Mouse (Mus musculus): Measurements from ENCODE around the gene Akap6.

Gene Akap6

DNA sequence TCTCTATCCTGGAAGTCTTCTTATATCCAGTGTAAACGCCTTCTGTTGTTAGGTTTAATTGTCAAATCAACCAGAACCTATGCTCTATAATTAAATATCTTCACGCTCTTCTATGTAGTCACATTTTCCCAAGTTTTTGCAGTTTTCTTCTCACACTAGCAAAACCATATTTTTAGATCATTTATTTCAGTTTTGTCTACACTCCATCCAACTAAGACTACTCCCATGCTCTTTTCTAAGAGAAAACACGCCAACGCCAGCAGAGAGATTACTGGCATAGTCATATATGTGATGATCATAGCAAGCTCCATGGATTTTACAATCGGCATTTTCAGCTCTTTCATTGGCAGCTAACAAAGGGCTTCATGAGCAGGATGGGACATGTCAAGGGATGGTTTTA, 341.5 kb downstream of the Akap6 start:
- no peak for DNase-seq (ENCODE audit: low spot score in 2 of 2)

DNA sequence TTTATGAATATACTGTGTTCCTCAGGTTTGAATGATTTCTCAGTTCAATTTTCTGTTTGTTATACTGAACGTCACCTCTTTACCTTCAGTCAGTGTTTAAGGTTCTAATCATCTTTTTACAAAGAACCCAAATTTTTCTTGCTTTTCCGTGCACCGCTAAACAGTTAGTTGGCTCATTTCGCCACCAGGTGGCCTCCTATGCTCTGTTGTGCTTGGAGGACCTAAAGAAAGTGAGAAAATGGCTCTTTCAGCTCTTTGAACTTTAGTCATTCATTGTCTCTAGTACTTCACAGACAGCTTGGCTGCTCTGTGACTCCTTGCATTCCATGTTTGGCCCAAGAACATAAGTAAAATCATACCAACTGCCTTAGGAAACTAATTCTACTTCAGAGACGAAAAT, 343.6 kb downstream of the Akap6 start:
- no peak for DNase-seq (ENCODE audit: low spot score in 2 of 2)

DNA sequence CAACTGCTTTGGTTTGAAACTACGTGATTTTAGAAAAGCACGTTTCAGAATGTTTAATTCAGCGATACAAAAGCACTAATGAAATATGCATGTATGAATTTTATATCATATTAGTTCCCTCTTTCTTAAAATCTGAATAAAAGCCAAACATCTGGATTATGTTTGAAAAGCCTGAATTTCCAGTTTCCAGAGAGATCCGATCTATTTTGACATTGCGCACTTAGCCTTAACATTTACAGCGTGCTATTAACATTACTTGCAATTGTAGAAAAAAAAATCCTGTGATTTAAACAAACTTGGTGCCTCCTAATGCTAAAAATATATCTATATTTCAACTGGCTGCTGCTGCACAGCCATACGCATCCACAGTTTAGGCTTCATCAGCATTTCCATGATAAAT, 358.4 kb downstream of the Akap6 start:
- no peak for DNase-seq (ENCODE audit: low spot score in 2 of 2)

DNA sequence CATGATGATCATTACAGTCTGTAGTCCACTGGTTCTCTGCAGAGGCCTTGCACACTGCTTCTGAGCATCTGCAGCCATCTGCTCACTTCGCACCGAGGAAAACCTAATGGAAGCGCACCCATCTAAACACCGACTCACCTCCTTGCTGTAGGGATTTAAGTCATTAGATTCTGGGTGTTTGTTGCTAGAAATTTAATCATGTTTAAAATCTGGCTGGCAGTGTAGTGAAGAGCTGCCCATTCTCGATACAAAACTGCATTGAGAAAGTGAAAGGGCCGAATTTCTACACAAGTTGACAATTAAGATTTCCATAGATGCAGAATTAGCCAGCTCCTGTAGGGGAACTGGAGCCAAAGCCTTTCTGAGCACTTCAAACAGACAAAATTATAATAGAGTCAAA, 361.7 kb downstream of the Akap6 start:
- no peak for DNase-seq (ENCODE audit: low spot score in 2 of 2)

DNA sequence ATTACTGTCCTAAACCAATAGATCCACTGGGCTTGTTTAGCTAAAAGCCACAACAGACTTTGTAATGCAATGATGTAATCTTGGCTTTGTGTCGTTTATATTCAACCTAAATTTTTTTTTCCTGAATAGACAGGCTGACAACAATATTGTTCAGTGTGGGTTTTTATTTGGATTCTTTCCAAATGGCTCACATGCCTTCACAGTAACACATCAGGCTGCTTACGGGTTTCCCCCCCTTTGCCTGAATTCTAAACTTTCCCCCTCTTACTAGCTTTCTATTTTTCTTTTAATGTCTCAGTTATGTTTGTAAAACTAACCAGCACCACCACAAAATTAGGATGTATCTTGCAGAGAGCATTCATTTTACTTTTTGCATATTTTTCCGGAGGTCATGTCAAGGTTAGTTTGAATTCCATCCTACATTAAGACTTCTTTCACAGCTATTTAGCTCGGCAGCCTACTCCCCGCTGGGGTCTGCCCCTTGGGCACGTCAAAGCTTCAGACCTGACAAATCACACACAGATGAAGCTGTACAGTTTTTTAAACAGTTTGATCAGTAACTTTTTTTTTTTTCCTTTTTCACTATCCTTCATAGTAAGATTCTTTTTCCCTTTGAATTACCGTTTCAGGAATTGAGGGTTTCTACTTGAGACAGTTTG, 362.4 kb downstream of the Akap6 start:
- DNase-seq (ENCODE audit: low spot score in 2 of 2) = no peak

DNA sequence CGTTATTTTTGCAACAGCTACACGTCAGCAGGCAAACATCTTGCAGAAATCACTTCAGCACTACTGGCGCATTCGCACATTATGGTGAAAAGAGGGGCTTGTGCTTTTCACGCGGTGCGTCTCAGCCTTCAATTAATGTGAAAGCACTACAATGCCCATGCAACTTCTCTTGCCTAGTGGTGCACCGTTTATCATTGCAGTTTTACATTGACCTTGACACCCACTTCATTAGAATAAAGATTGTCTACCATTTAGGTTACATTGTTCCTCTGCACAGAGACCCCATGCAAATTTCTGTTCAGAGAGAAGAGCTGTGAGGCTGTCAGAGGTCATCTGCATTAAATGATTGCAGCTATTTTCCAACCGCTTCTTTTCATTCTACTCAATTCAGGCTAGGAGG, 363.8 kb downstream of the Akap6 start:
- DNase-seq (ENCODE audit: low spot score in 2 of 2) = no peak

DNA sequence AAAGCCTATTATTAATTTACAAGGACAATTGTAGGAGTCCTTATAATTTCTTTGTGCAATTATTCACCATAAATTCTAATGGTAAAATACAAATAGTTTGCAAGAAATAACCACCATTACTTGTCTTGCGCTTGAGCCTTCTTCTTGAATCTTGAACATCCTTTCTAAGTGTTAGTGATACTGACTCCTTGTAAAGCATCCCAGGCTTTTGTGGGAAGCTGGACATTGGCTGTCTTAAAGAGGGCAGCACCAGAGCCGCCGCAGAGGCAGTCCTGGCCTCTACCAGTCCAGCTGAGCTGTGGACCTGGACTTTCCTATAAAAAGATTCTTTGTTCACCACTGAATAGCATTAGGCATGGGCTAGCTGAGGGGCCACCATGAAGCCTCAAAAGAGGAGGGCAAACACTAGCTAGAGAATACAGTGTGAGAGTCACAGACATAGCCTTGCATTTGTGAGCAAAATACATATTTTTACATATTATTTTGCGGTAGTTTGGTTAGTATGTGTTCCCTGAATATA, 365.1 kb downstream of the Akap6 start:
- DNase-seq (ENCODE audit: low spot score in 2 of 2) = no peak

DNA sequence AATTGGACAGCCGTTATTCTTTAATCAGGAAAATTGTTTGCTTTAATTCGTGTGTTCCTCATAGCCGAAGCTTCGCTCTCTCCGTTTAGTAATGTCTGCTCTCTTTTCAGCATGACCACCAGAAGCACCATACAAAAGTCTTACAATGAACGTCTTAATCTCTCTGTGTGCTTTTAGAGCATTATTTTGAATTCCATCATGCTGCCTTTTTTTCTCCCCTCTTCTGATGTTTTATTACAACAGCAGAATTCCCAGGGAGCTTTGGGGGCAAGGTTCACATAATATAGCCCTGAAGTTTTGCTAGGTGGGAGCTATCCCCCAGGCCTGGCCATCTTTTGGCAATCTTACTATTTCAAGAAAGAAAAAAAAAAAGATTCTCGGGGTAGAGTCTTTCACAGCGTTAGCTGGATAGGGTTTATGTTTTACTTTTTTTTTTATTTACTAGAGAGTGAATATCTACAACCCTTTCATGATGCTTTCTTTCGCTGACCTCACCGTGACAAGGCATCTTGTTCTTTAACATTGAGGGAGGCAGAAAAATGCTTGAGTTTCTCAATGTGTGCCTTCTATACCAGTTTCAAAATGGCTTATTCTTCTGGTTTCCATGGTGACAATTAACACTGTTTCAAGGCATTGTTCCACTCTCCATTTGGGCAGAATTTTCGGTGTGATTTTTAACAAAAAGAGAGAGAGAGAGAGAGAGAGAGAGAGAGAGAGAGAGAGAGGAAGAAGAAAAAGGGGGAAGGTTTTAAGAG, 366.0 kb downstream of the Akap6 start:
- DNase-seq (ENCODE audit: low spot score in 2 of 2) = no peak

DNA sequence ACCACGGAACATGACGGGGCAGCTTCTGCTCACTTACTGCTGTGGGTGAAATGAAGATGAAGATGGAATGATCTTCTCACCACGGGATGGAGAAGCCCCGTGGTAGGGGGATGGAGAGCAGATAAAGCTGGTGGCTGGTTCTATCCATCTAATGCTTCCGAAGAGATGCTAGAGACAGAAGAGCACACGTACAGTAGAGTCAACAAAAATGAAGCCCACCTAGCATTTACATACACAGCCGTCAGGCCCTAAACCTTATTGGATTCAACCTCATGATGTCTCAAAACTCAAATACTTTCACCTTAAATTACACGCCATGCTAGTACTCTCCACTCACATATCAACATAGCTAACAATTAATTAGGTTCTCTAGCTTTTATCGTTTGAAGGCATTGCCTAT, 367.1 kb downstream of the Akap6 start:
- no peak for DNase-seq (ENCODE audit: low spot score in 2 of 2)

DNA sequence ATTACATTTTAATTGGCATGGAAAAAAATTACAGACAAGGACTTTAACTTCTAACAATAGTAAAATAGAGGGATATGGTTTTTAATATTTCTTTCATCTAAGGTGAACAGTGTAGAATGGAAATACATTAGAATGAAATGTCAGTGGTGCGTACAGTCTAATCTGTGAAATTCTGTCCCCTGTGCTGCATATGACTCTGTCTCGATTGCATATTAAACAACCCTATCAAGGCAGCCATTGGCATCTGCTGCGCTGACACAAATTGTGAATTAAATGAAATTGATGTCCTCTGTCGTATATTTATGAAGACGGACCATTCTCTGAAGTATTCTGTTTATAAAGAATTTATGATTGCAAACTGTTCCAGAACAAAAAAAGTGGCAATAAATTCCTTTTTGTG, 371.7 kb downstream of the Akap6 start:
- no peak for DNase-seq (ENCODE audit: low spot score in 2 of 2)

DNA sequence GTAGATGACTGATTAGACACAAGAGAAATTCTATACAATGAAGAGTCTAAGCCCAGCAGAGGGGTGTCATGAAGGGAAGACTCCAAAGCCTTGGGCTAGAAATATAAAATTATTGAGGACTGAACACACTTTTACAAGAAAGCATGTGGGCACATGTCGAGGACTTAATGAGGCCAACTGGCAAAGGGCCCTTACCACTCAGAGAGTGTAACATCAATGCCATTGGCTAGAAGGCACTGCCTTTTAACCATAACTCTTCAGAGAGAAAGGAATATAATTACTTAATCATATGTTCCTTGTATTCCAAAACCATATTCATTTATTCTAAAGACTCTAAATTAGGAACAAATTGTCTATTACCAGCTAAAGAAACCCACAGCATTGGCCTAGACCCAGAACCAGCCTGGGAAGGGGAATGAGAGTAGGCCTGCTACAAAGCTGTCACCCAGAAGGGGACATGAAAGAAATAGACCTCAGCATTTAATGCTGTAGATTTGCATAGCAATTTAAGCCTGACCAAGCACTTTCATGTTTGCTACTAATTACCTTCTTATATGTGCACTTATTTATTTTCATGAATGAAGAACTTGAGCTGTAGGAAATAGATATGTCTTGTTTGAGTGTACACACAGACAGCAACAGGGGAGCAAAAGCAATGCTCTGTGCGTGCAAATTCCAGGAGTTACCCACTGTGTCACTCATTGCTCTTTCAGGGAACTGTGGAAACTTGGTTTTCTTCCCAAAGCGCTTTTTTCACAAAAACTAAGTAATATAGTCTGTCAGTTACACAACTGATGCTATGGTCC, 377.6 kb downstream of the Akap6 start:
- DNase-seq (ENCODE audit: low spot score in 2 of 2) = no peak

DNA sequence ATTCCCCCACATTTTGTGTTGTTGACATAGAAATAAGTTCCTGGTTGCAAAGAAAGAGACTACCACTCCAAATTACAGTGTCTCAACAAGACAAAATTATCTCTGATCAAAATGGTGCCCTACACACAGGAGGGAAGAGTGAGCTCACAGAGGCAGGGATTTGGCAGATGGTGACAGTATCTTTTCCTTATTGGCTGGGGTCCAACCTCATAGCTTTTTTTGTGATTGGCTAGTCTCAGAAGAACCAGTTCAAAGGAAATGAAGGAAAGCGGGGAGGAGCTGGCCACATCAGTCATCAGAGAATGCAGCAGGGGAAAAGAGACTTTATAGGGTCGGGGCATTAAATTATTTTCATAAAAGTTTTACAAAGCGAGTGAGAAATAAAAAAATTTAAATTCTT, 386.6 kb downstream of the Akap6 start:
- DNase-seq (ENCODE audit: low spot score in 2 of 2) = no peak

DNA sequence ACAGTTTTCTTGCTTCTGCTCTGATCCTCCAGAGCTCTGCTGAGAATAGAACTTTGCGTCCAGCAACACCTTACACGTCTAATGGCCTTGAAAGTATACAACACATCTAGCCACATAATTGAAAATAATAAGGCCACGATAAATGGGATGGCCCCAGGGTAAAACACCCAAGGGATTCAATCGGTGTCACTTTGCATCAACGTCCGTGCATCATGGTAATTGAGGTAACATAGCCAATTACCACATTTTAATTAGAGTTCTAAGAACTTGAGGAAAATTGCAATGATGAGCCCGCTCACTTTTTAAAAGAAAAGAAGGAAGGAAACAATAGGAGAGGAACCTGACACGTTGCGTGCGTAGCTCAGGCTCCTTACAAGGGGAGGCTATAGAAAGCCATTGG, 413.1 kb downstream of the Akap6 start:
- DNase-seq (ENCODE audit: low spot score in 2 of 2) = no peak

DNA sequence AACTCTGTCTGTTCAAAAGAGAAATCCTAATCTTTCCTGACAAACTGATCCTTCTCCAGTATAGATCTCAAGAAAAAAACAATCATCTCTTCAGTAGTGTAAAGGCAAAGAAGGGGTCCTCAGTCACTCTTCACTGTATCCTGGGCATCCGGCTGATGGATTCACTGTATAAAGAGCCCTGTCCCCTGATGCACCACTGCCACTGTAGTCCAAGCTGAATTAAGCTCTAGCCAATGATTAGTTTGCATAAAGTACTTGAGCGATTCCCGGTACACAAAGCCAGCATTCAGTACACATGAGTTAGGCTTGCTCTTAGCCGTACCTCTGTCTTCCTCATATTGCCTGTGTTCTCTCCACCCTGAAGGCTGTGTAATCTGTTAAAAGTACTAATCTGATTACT, 420.2 kb downstream of the Akap6 start:
- DNase-seq (ENCODE audit: low spot score in 2 of 2) = no peak

DNA sequence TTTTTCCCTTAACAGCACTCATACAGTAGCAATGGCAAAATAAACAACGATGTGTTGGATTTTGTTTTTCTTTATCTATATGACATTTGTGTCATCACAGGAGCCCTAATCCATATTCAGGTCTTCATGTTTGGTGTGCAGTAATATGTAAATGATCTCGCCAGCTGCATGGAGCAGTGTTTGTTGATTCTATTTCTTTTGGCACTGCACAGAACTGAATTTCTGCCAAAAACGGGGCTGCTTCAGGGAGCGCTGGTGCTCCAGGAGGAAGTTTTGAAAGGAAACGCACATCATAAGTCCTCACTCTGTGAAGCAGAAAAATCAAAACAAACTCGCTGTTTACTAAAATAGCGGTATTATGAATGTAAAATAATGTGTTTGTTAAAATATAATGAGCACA, 424.9 kb downstream of the Akap6 start:
- no peak for DNase-seq (ENCODE audit: low spot score in 2 of 2)

DNA sequence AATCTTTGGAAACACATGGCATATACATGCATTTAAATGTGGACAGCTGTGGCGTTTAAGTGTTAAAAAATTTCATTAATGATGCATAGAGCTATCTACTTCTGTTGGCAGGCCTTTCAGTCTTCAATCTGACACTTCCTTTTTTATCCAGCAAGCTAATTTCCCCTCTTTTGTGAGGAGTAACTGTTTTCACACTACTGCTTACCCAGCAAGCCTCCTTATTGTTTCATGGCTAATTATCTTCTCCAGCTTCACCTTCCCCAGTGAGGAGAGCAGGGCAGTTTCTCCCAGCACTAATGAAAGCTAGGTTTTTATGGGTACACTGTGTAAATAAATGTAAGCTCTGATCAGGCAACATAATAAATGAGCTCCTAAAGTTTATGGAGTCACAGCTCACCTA, 425.5 kb downstream of the Akap6 start:
- no peak for DNase-seq (ENCODE audit: low spot score in 2 of 2)

DNA sequence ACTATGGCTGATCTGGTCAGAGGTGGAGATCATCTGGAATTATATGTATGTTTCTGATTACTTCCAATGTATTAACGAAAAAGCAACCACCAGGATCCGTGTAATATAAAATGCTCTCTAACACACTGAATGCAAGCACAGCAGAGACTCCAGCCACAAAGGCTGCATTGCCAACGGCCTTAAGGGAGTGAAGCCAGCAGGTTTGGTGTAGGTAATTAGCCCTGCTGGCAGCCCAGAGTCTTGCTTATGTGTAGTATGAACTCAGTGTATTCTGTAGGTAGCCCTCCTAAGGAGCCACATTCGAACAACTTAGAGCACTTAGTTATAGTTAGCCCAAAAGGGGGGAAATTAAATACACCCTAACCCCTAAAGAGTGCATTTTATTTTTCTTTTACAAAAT, 426.1 kb downstream of the Akap6 start:
- DNase-seq (ENCODE audit: low spot score in 2 of 2) = no peak

DNA sequence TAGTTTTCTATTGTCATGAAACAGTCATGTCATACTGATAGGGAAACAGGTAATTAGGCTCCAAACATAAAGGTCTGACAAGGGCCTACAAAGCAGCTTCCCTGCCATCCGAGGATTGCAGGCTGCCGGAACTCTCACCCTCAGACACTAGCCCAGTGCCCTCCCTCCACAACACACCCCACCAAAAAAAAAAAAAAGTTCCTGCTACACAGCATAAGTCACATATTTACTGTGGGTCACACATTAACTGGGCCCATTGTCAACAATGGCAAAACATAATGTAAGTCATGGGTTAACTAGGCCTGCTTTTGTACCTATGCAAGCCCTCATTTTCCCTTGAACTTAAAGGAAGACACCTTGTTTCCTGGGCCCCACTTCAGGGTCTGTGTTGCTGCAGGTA, 435.0 kb downstream of the Akap6 start:
- DNase-seq (ENCODE audit: low spot score in 2 of 2) = no peak

DNA sequence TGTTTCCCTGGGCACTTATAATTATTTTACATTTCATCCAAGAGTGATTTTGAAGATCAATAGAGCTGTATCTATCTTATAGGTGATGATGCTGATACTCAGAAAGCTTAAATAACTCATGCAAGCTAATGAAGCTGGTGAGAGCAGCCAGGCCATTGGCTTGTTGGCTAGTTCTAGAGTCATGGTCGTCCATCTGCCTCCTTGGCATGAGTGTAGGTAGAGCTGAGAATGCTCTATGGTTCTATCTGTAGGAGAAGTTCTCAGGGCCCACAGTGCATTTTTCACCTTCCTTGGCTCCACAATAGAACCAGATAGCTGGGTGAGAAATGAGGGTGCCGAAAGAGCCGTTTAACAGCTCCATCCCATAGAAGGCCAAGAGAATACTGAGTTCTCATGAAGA, 438.1 kb downstream of the Akap6 start:
- DNase-seq (ENCODE audit: low spot score in 2 of 2) = no peak

DNA sequence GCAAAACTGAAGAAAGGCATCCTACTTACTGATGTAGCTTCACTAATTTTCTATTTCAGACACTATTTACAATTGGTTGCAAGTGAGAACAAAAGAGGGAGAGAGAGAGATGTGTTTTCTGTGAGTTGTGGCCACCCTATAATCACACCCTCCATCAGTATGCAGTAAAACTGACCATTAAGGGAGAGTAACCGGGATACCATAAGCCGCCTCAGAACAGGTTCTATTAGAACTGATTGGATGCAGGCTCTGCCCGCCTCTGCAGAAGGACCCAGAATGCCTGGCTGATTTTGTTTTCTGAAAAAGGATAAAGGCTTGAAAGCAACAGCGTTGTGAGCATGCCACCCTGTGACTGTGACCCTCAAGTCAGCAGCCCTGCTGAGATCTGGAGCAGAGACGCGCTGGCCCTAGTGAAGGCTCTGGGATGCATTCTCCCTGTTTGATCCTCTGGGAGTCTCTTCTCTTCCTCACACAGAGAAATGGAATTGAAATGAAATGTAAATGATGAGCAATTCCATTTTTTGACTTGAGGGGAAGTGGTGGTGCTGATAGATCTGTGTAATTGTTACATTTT, 445.0 kb downstream of the Akap6 start:
- no peak for DNase-seq (ENCODE audit: low spot score in 2 of 2)

DNA sequence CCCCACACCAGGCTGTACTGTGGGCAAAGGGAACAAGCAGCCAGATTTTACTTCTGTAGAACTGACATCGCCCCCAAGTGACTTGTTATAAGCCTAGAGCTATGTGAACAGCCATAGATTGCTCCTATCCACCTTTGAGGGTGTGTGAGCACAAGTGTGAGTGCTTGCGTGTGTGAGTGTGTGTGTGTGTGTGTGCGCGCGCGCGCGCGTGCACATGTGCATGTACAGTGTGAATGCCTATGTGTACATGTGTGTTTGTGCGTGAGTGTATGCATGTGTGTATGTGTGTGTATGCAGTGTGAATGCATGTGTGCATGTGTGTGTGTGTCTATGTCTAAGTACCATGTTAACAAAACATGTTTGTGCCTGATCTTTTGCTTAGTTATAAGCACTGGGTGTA, 445.6 kb downstream of the Akap6 start:
- no peak for DNase-seq (ENCODE audit: low spot score in 2 of 2)

DNA sequence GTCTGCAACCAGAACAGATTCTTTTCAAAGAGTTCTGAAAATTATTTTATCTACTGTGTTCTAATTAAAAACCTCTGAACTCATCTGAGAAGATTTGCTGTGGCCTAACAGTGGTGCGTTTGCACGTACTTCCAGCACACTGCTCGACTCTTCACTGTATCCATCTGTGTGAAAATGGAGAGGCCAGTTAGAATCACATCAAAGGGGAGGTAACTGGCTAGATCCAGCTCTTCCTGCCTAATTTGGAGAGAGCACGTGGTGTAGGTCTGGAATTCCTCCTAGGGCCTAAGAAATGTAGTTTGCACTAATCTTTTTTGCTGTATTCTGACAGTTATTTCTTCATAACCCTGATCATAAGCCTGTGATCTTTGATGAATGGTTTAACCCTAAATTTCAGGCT, 446.3 kb downstream of the Akap6 start:
- no peak for DNase-seq (ENCODE audit: low spot score in 2 of 2)

All from spleen, postnatal 14 days (tissue).